Mouse (Mus musculus): ENCODE results near the gene Pnpla1. TPM values are rescaled to one million over a fixed set of nuclear protein-coding genes. Genes with fewer than 3 reads are reported as not detected.
A peak's percentile ranks its signal among the peaks of the same experiment; 100 is the strongest.

The Pnpla1 gene
- total and polyA plus RNA-seq, 3 experiments: 0.02 TPM; not detected in 2

DNA sequence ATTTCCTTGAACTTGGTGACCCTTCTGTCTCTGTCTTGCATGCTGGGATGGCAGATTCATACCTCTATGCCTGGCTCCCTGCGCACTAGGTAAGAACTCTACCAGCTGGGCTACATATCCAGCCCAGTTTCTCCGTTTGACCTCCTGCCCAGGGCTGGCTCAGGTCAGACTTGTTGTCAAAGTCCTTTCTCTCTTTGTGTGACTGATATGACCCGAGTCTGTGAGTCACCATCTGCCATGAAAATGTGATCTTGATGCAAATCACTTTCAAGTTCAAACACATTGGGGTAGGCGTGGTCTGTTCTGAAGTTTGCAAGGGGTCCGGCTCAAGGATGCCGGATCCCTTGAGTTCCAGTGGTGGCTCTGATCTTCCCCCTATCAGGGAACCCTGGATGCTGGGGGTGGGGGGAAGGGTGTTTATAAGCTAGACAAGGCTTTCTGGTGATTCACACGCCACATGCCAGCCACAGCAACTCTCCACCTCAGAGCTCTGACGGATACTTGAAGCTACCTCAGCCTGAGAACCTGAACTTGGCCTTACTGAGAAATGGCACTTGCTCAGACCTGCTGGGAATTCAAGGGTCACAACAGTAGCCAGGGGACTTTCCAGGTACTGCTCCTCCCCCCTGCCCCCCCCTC lies 66.9 kb downstream of the Pnpla1 start:
- no peaks in the 10 kb centered on the region for H3K36me3 ChIP-seq (ENCODE audit: control insufficient read depth, insufficient read depth, low read length)
- intact Hi-C loops (cut with DNase I): loop anchor here (5.0 kb wide), 3 partner anchors 123 to 233 kb away; partner anchors contain the start of genes Brpf3, Mapk14 and Slc26a8
- 87% methylated on average over 8 of the region's 8 CpGs for WGBS
- peaks cover 4% of the 10 kb centered on the region for H3K4me1 ChIP-seq (ENCODE audit: control insufficient read depth, insufficient read depth, low read length)
- H3K4me3 ChIP-seq: no peak overlapping the region
- DNase-seq: no peak
- H3K9ac ChIP-seq (ENCODE audit: low read depth, low read length): no peak overlapping the region
- no peak for TF ChIP-seq CTCF (IDR thresholded peaks at IDR 0.05)
- TF ChIP-seq POLR2A (IDR thresholded peaks at IDR 0.05; ENCODE audit: insufficient read depth, low read depth, low read length): no peak
- no peak for TF ChIP-seq EP300 (IDR thresholded peaks at IDR 0.05; ENCODE audit: insufficient read depth, low read depth, low read length)
- H3K79me2 ChIP-seq (replicated peaks; ENCODE audit: control insufficient read depth, insufficient read depth, low read length): no peaks in the 10 kb centered on the region
- no peak overlapping the region for H3K27ac ChIP-seq
- no peaks in the 10 kb centered on the region for H3K27me3 ChIP-seq (ENCODE audit: control insufficient read depth, insufficient read depth, low read length)

DNA sequence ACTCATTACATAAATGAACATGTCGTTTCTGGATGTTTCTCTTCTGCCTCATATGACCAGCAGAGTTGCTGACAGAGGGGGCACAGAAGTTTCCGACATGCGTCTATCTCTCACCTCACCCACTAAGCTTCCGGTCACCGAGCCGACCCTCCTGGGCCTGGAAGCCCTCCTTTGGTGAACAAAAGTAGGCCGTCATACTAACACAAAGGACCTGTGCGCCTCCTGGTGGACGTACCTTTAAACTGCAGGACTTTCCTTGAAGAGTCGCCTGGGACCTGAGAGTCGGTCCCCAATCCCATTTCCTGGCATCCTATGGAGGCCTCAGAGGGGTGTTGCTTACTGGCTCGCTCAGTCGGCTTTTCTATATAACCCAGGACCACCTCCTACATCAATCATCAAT lies 68.2 kb downstream of the Pnpla1 start:
- no peaks in the 10 kb centered on the region for H3K27me3 ChIP-seq (ENCODE audit: control insufficient read depth, insufficient read depth, low read length)

DNA sequence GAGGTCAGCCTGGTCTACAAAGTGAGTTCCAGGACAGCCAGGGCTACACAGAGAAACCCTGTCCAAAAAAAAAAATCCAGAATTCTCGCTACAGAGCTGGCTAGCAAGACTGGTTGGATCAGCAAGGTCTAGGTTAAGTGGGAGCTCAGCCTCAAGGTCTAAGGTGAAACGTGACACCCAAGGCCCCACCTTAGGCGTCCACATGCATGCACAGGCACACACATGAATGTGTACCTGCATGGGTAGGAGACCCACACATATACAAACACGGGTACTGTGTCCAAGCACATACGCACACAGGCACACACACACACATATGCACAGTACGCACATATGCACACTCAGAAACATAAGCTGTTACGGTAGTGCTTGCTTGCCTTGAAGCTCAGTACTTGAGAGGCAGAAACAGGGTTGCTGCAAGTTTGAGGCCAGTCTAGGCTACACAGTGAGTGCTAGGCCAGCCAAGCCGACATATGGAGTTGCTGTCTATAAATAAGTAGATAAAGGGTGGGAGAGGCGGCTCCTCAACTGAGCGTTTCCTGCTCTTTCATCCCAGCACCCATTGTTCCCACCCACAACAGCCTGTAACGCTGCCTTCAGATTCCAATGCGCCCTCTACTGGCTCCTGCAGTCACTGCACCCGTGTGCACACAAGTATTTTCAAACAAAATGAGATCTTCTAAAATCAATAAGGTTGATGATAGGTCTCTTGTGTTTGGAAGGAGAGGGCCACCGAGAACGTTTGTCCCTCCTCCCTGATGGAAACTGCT lies 68.8 kb downstream of the Pnpla1 start:
- Histone ChIP-seq H3K79me2 (replicated peaks; ENCODE audit: control insufficient read depth, insufficient read depth, low read length) (no peaks in the 10 kb centered on the region), H3K4me1 (ENCODE audit: control insufficient read depth, insufficient read depth, low read length) (peaks cover 10% of the 10 kb centered on the region), H3K4me3 (no peak overlapping the region), H3K27ac (no peak overlapping the region), H3K36me3 (ENCODE audit: control insufficient read depth, insufficient read depth, low read length) (no peaks in the 10 kb centered on the region), H3K27me3 (ENCODE audit: control insufficient read depth, insufficient read depth, low read length) (no peaks in the 10 kb centered on the region), H3K9ac (ENCODE audit: low read depth, low read length) (no peak overlapping the region)
- peak; percentile 41 to 70 for DNase-seq
- TF ChIP-seq EP300 (IDR thresholded peaks at IDR 0.05; ENCODE audit: insufficient read depth, low read depth, low read length) (no peak), CTCF (IDR thresholded peaks at IDR 0.05) (peak; percentile 98)
- intact Hi-C loops (cut with DNase I): loop anchor here (1.0 to 5.0 kb wide), 6 partner anchors 22 to 235 kb away; partner anchors contain the start of genes Brpf3, Mapk14 and Slc26a8
- 41% methylated on average over 15 of the region's 15 CpGs for WGBS

More for the DNA sequence above, 68.2 kb downstream of the Pnpla1 start:
- TF ChIP-seq CTCF (IDR thresholded peaks at IDR 0.05) (no peak; the same call in 1 of the 2 replicates), POLR2A (IDR thresholded peaks at IDR 0.05; ENCODE audit: insufficient read depth, low read depth, low read length) (no peak), EP300 (IDR thresholded peaks at IDR 0.05; ENCODE audit: insufficient read depth, low read depth, low read length) (peak; percentile 78; the same call in 1 of the 2 replicates)
- peak; percentile 74 to 85 for DNase-seq
- Histone ChIP-seq H3K79me2 (replicated peaks; ENCODE audit: control insufficient read depth, insufficient read depth, low read length) (no peaks in the 10 kb centered on the region), H3K36me3 (ENCODE audit: control insufficient read depth, insufficient read depth, low read length) (no peaks in the 10 kb centered on the region), H3K4me1 (ENCODE audit: control insufficient read depth, insufficient read depth, low read length) (peaks cover 10% of the 10 kb centered on the region), H3K4me3 (no peak overlapping the region), H3K9ac (ENCODE audit: low read depth, low read length) (no peak overlapping the region), H3K27ac (no peak overlapping the region)
- intact Hi-C loops (cut with DNase I): loop anchor here (1.0 to 5.0 kb wide), 6 partner anchors 22 to 234 kb away; partner anchors contain the start of genes Brpf3, Mapk14 and Slc26a8
- 6% methylated on average over 13 of the region's 13 CpGs for WGBS

DNA sequence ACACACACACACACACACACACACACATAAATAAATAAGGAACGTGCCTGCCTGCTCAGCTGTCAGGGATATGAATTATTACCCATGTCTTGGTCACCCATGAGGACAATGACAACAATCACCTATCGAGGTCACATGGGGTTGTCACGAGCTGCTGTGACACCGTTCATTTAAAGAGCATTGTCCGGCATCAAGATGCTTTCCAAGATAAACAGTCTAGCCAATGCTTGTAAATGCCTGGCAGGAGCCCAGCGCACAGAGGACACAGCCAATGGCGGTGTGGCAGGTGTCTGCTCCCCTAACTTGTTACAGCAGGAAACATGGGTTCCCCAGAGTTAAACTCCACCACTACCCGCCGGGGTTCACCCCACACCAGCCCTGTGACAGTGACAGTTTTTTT lies 69.8 kb downstream of the Pnpla1 start:
- no peak overlapping the region for H3K27ac ChIP-seq

DNA sequence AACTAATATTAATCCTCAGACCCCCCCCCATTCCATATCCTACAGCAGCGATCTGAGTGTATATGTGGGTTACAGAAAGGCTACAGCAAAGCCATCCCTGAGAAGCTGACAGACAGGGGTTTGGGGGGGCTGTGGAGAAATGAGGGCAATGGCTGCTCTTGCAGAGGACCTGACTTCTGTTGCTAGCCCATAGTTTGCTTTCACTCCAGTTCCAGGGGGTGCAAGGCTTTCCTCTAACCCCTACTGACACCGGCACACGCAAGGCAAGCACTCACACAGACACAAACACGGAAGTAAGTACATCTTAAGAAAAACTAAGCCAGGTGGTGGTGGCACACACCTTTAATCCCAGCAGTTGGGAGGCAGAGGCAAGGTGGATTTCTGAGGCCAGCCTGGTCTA lies 71.2 kb downstream of the Pnpla1 start:
- WGBS: 93% methylated on average over 4 of the region's 4 CpGs
- no peak for TF ChIP-seq POLR2A (IDR thresholded peaks at IDR 0.05; ENCODE audit: insufficient read depth, low read depth, low read length)
- DNase-seq: no peak
- Histone ChIP-seq H3K79me2 (replicated peaks; ENCODE audit: control insufficient read depth, insufficient read depth, low read length) (no peaks in the 10 kb centered on the region), H3K9ac (ENCODE audit: low read depth, low read length) (no peak overlapping the region), H3K4me3 (no peak overlapping the region), H3K36me3 (ENCODE audit: control insufficient read depth, insufficient read depth, low read length) (no peaks in the 10 kb centered on the region), H3K4me1 (ENCODE audit: control insufficient read depth, insufficient read depth, low read length) (peaks cover 10% of the 10 kb centered on the region), H3K27me3 (ENCODE audit: control insufficient read depth, insufficient read depth, low read length) (no peaks in the 10 kb centered on the region), H3K27ac (no peak overlapping the region; the same call in 1 of the 2 replicates)
- intact Hi-C loops (cut with DNase I): loop anchor here (5.0 kb wide), 3 partner anchors 127 to 237 kb away; partner anchors contain the start of genes Brpf3, Mapk14 and Slc26a8

More for the DNA sequence above, 69.8 kb downstream of the Pnpla1 start:
- no peaks in the 10 kb centered on the region for H3K79me2 ChIP-seq (replicated peaks; ENCODE audit: control insufficient read depth, insufficient read depth, low read length)
- H3K36me3 ChIP-seq (ENCODE audit: control insufficient read depth, insufficient read depth, low read length): no peaks in the 10 kb centered on the region
- H3K4me3 ChIP-seq: no peak overlapping the region
- intact Hi-C loops (cut with DNase I): loop anchor here (5.0 kb wide), 3 partner anchors 126 to 236 kb away; partner anchors contain the start of genes Brpf3, Mapk14 and Slc26a8
- peaks cover 10% of the 10 kb centered on the region for H3K4me1 ChIP-seq (ENCODE audit: control insufficient read depth, insufficient read depth, low read length)
- DNase-seq: peak in 1 of 2 experiments; percentile 31
- no peak overlapping the region for H3K9ac ChIP-seq (ENCODE audit: low read depth, low read length)
- no peaks in the 10 kb centered on the region for H3K27me3 ChIP-seq (ENCODE audit: control insufficient read depth, insufficient read depth, low read length)
- TF ChIP-seq EP300 (IDR thresholded peaks at IDR 0.05; ENCODE audit: insufficient read depth, low read depth, low read length) (0 out of 2 replicates have a peak, but pooled peaks have one; percentile 47), POLR2A (IDR thresholded peaks at IDR 0.05; ENCODE audit: insufficient read depth, low read depth, low read length) (no peak)
- 53% methylated on average over 9 of the region's 9 CpGs for WGBS
